Mouse (Mus musculus): ENCODE measurements around the gene Gm17334. TPM values are rescaled to one million over a fixed set of nuclear protein-coding genes. Genes with fewer than 3 reads are reported as not detected.

The Gm17334 gene
- polyA plus RNA-seq (2016; fragmentation: Nextera tagmentation; extraction: Ambion mirVana), result not detected in 2 replicates

GRCm38 (mm10) chr11:53773087-53773486 lies at the start of gene Gm17334:
Gene Gm17334, minus strand, starts transcription at chr11:53773187.
- Histone ChIP-seq H3K27me3 (ENCODE audit: poor library complexity, severe bottlenecking) (peaks cover 37% of the 10 kb centered on the region), H3K27ac (no peak within 1 kb of the TSS), H3K4me3 (no peak within 1 kb of the TSS), H3K36me3 (replicated peaks) (peaks cover 15% of the 10 kb centered on the region), H3K9me3 (no peaks in the 10 kb centered on the region), H3K4me1 (peaks cover 24% of the 10 kb centered on the region)
- 89% methylated on average over 5 of the region's 5 CpGs for WGBS
- no peak for DNase-seq (ENCODE audit: extremely low spot score, low spot score)

- Histone ChIP-seq H3K9me3 (no peaks in the 10 kb centered on the region), H3K4me1 (no peaks in the 10 kb centered on the region), H3K36me3 (replicated peaks) (no peaks in the 10 kb centered on the region), H3K4me3 (no peak overlapping the region), H3K27ac (no peak overlapping the region), H3K27me3 (ENCODE audit: poor library complexity, severe bottlenecking) (no peaks in the 10 kb centered on the region)
- 96% methylated on average over 3 of the region's 3 CpGs for WGBS
- DNase-seq (ENCODE audit: extremely low spot score, low spot score), result no peak
Observed at GRCm38 (mm10) chr11:53821945-53822338, 49.0 kb upstream of the Gm17334 start.

GRCm38 (mm10) chr11:53821230-53821944 lies 48.4 kb upstream of the Gm17334 start:
- no peak overlapping the region for H3K27ac ChIP-seq
- H3K9me3 ChIP-seq, result no peaks in the 10 kb centered on the region
- H3K4me1 ChIP-seq, result no peaks in the 10 kb centered on the region
- H3K27me3 ChIP-seq (ENCODE audit: poor library complexity, severe bottlenecking), result no peaks in the 10 kb centered on the region
- 86% methylated on average over 11 of the region's 11 CpGs for WGBS
- H3K36me3 ChIP-seq (replicated peaks), result no peaks in the 10 kb centered on the region
- no peak overlapping the region for H3K4me3 ChIP-seq
- DNase-seq (ENCODE audit: extremely low spot score, low spot score), result no peak

- no peak for DNase-seq (ENCODE audit: extremely low spot score, low spot score)
Observed at GRCm38 (mm10) chr11:53820516-53821170, 47.7 kb upstream of the Gm17334 start.

GRCm38 (mm10) chr11:53819511-53819910 lies 46.5 kb upstream of the Gm17334 start:
- WGBS, result 87% methylated on average over 6 of the region's 6 CpGs
- H3K4me1 ChIP-seq, result no peaks in the 10 kb centered on the region
- H3K27me3 ChIP-seq (ENCODE audit: poor library complexity, severe bottlenecking), result no peaks in the 10 kb centered on the region
- no peak overlapping the region for H3K27ac ChIP-seq
- DNase-seq (ENCODE audit: extremely low spot score, low spot score), result no peak
- H3K36me3 ChIP-seq (replicated peaks), result no peaks in the 10 kb centered on the region
- no peaks in the 10 kb centered on the region for H3K9me3 ChIP-seq
- no peak overlapping the region for H3K4me3 ChIP-seq

More at GRCm38 (mm10) chr11:53820516-53821170, 47.7 kb upstream of the Gm17334 start:
- Histone ChIP-seq H3K27ac (no peak overlapping the region), H3K4me1 (no peaks in the 10 kb centered on the region), H3K4me3 (no peak overlapping the region), H3K36me3 (replicated peaks) (no peaks in the 10 kb centered on the region), H3K27me3 (ENCODE audit: poor library complexity, severe bottlenecking) (no peaks in the 10 kb centered on the region), H3K9me3 (no peaks in the 10 kb centered on the region)
- 92% methylated on average over 13 of the region's 13 CpGs for WGBS

GRCm38 (mm10) chr11:53818794-53819193 lies 45.8 kb upstream of the Gm17334 start:
- 78% methylated on average over 6 of the region's 6 CpGs for WGBS
- no peak overlapping the region for H3K27ac ChIP-seq
- H3K4me1 ChIP-seq, result no peaks in the 10 kb centered on the region
- H3K36me3 ChIP-seq (replicated peaks), result no peaks in the 10 kb centered on the region
- no peak for DNase-seq (ENCODE audit: extremely low spot score, low spot score)
- H3K27me3 ChIP-seq (ENCODE audit: poor library complexity, severe bottlenecking), result no peaks in the 10 kb centered on the region
- H3K4me3 ChIP-seq, result no peak overlapping the region
- no peaks in the 10 kb centered on the region for H3K9me3 ChIP-seq

- no peak overlapping the region for H3K4me3 ChIP-seq
- WGBS, result 88% methylated on average over 5 of the region's 5 CpGs
- H3K27me3 ChIP-seq (ENCODE audit: poor library complexity, severe bottlenecking), result no peaks in the 10 kb centered on the region
Observed at GRCm38 (mm10) chr11:53816841-53817375, 43.9 kb upstream of the Gm17334 start.

GRCm38 (mm10) chr11:53814810-53815209 lies 41.8 kb upstream of the Gm17334 start:
- no peak overlapping the region for H3K27ac ChIP-seq
- no peak overlapping the region for H3K4me3 ChIP-seq
- H3K27me3 ChIP-seq (ENCODE audit: poor library complexity, severe bottlenecking), result no peaks in the 10 kb centered on the region
- DNase-seq (ENCODE audit: extremely low spot score, low spot score), result no peak
- no peaks in the 10 kb centered on the region for H3K9me3 ChIP-seq
- H3K36me3 ChIP-seq (replicated peaks), result no peaks in the 10 kb centered on the region
- peaks cover 4% of the 10 kb centered on the region; the same call in 1 of the 2 replicates for H3K4me1 ChIP-seq
- WGBS, result 73% methylated on average over 3 of the region's 3 CpGs

More at GRCm38 (mm10) chr11:53816841-53817375, 43.9 kb upstream of the Gm17334 start:
- Histone ChIP-seq H3K36me3 (replicated peaks) (no peaks in the 10 kb centered on the region), H3K27ac (no peak overlapping the region), H3K4me1 (no peaks in the 10 kb centered on the region), H3K9me3 (no peaks in the 10 kb centered on the region)
- DNase-seq (ENCODE audit: extremely low spot score, low spot score), result no peak

GRCm38 (mm10) chr11:53813001-53813868 lies 40.2 kb upstream of the Gm17334 start:
- H3K4me1 ChIP-seq, result peaks cover 4% of the 10 kb centered on the region; the same call in 1 of the 2 replicates
- no peak for DNase-seq (ENCODE audit: extremely low spot score, low spot score)
- no peaks in the 10 kb centered on the region for H3K36me3 ChIP-seq (replicated peaks)
- WGBS, result 89% methylated on average over 16 of the region's 16 CpGs
- no peaks in the 10 kb centered on the region for H3K27me3 ChIP-seq (ENCODE audit: poor library complexity, severe bottlenecking)
- no peaks in the 10 kb centered on the region for H3K9me3 ChIP-seq
- no peak overlapping the region for H3K4me3 ChIP-seq
- no peak overlapping the region for H3K27ac ChIP-seq

GRCm38 (mm10) chr11:53811312-53811711 lies 38.3 kb upstream of the Gm17334 start:
- WGBS, result 85% methylated on average over 3 of the region's 3 CpGs
- no peaks in the 10 kb centered on the region for H3K27me3 ChIP-seq (ENCODE audit: poor library complexity, severe bottlenecking)
- H3K9me3 ChIP-seq, result no peaks in the 10 kb centered on the region
- no peak overlapping the region for H3K4me3 ChIP-seq
- no peak overlapping the region for H3K27ac ChIP-seq
- DNase-seq (ENCODE audit: extremely low spot score, low spot score), result no peak
- peaks cover 4% of the 10 kb centered on the region; the same call in 1 of the 2 replicates for H3K4me1 ChIP-seq
- H3K36me3 ChIP-seq (replicated peaks), result no peaks in the 10 kb centered on the region

- Histone ChIP-seq H3K9me3 (no peaks in the 10 kb centered on the region), H3K27me3 (ENCODE audit: poor library complexity, severe bottlenecking) (no peaks in the 10 kb centered on the region), H3K27ac (no peak overlapping the region), H3K4me3 (no peak overlapping the region), H3K4me1 (peaks cover 4% of the 10 kb centered on the region; the same call in 1 of the 2 replicates), H3K36me3 (replicated peaks) (no peaks in the 10 kb centered on the region)
- WGBS, result 86% methylated on average over 2 of the region's 2 CpGs
- DNase-seq (ENCODE audit: extremely low spot score, low spot score), result no peak
Observed at GRCm38 (mm10) chr11:53810749-53811148, 37.8 kb upstream of the Gm17334 start.

- 68% methylated on average over 5 of the region's 5 CpGs for WGBS
- no peaks in the 10 kb centered on the region for H3K27me3 ChIP-seq (ENCODE audit: poor library complexity, severe bottlenecking)
- peaks cover 4% of the 10 kb centered on the region; the same call in 1 of the 2 replicates for H3K4me1 ChIP-seq
- H3K9me3 ChIP-seq, result no peaks in the 10 kb centered on the region
- H3K4me3 ChIP-seq, result no peak overlapping the region
- H3K27ac ChIP-seq, result no peak overlapping the region
- DNase-seq (ENCODE audit: extremely low spot score, low spot score), result no peak
- no peaks in the 10 kb centered on the region for H3K36me3 ChIP-seq (replicated peaks)
Observed at GRCm38 (mm10) chr11:53810156-53810555, 37.2 kb upstream of the Gm17334 start.

All from forebrain, embryonic 10.5 days (tissue).